Comparison of ENCODE assay signal across 8 mouse cellular contexts in genomic region chr11:50589060-50589459, GRCm38 (mm10). TPM values are rescaled to one million over a fixed set of nuclear protein-coding genes. Genes with fewer than 3 reads are reported as not detected.
DNase-seq lines count a peak whose midpoint lies in the region; ATAC-seq and TF ChIP-seq lines count a peak whose summit lies in the region.

No protein-coding gene starts in this region.

- H3K27ac ChIP-seq in embryonic fibroblast, embryonic 13.5 days (ENCODE audit: insufficient read depth, low read length), result no peak overlapping the region

- peak; percentile 29; the same call in 1 of the 2 replicates for TF ChIP-seq CTCF in embryonic fibroblast, embryonic 13.5 days (IDR thresholded peaks at IDR 0.05; ENCODE audit: borderline replicate concordance, insufficient read depth, low read length)

- H3K4me3 ChIP-seq in embryonic fibroblast, embryonic 13.5 days (ENCODE audit: insufficient read depth, low read length), result no peak overlapping the region

- intact Hi-C loops in left cerebral cortex, postnatal 25 days (cut with DNase I), result loop anchor here (5.0 kb wide), 1 partner anchor 147 kb away; no protein-coding TSS in a partner anchor

- H3K4me1 ChIP-seq in embryonic fibroblast, embryonic 13.5 days (ENCODE audit: control insufficient read depth, insufficient read depth, low read length), result no peaks in the 10 kb centered on the region

- no peak for ATAC-seq in cerebellum, adult (ENCODE audit: insufficient number of reproducible peaks, low FRiP score, low TSS enrichment)
- ATAC-seq in megakaryocyte-erythroid progenitor cell, adult 5-6 weeks (replicated peaks; ENCODE audit: low FRiP score, low TSS enrichment, poor library complexity, severe bottlenecking), result no peak

- peak; percentile 24 for DNase-seq in cerebellum, adult 11 months
- DNase-seq in left cerebral cortex, adult 18-20 months (ENCODE audit: low spot score in 2 of 2), result peak; percentile 20 to 62
- DNase-seq in left cerebral cortex, postnatal 25 days (ENCODE audit: low spot score in 2 of 2), result no peak
- DNase-seq in R1 (ENCODE audit: low read depth, low spot score), result peak; percentile 61
- peak; percentile 35 for DNase-seq in mesoderm, embryonic 11.5 days (ENCODE audit: low read depth, low spot score)

- TF ChIP-seq POLR2A in embryonic fibroblast, embryonic 13.5 days (IDR thresholded peaks at IDR 0.05; ENCODE audit: low read depth, low read length), result no peak

RNA-seq across cellular contexts. Expression of gene Adamts2, which starts 12.8 kb away (rescaled TPM):
- 10 to 100 TPM in 1 of 2 experiments, 1 to 10 TPM in 1; 9.9 to 12.1 TPM for total RNA-seq in left cerebral cortex, adult 18-20 months (2021)
- total RNA-seq in left cerebral cortex, postnatal 25 days (2021), result 10 to 100 TPM in 1 of 2 experiments, 1 to 10 TPM in 1; 9.7 to 12.4 TPM
- 22.3 and 25.6 TPM in 2 replicates for polyA plus RNA-seq in embryonic fibroblast, embryonic 13.5 days (2011; ENCODE audit: insufficient read length, low read depth, missing spikeins)
- not detected in 2 replicates for total RNA-seq in megakaryocyte-erythroid progenitor cell, adult 5-6 weeks (2014; fragmentation: Nextera tagmentation)
- not detected in 2 replicates for total RNA-seq in megakaryocyte-erythroid progenitor cell, adult 5-6 weeks (2017)

Comparison
In these comparisons a context has a peak if more than half of its experiments do, and no peak if none do; other contexts are left out.
1. DNase-seq: peak in cerebellum, adult 11 months (single experiment), left cerebral cortex, adult 18-20 months (2 of 2), R1 (single experiment) and mesoderm, embryonic 11.5 days (single experiment); none in left cerebral cortex, postnatal 25 days (0 of 2).
2. RNA of gene Adamts2, which starts 12.8 kb away (total RNA-seq): 9.7 to 12.4 TPM in left cerebral cortex, postnatal 25 days and 9.9 to 12.1 TPM in left cerebral cortex, adult 18-20 months; not detected in megakaryocyte-erythroid progenitor cell, adult 5-6 weeks; every median in the first group is over 10 times any median in the second.